Mouse (Mus musculus) hindlimb bud, embryonic 11.5 days (tissue): ENCODE measurements around the gene Agk.

Source experiments
- DNase-seq: peaks from one replicate; pipeline ENCODE4 v3.0.0-alpha.2; 2012; ENCODE audit warnings: low read depth, low spot score; ENCODE audit errors: extremely low spot score

Gene Agk

GRCm38 (mm10) chr6:40441755-40442154 lies 116.8 kb downstream of the Agk start:
- no peak for DNase-seq

- no peak for DNase-seq
Observed at GRCm38 (mm10) chr6:40443281-40443928, 118.4 kb downstream of the Agk start.
